12 mouse cellular contexts compared by ENCODE assay signal in genomic region chr6:38337951-38338350, GRCm38 (mm10). TPM values are rescaled to one million over a fixed set of nuclear protein-coding genes. Genes with fewer than 3 reads are reported as not detected.
DNase-seq lines count a peak whose midpoint lies in the region; ATAC-seq lines count a peak whose summit lies in the region.
"Had no signal": no experiment of that assay in that cellular context is flagged by ENCODE, and none has a peak within 500 bp of the region (broad histone marks: within the 10 kb centered on the region; RNA-seq: fewer than 3 reads in every experiment).

No protein-coding gene starts in this region.

- peaks cover 9% of the 10 kb centered on the region for H3K4me1 ChIP-seq in stomach, embryonic 16.5 days (ENCODE audit: control insufficient read depth, insufficient read depth, low read length)
- H3K4me1 ChIP-seq: neural tube, embryonic 13.5 days had no signal

- no peaks in the 10 kb centered on the region for H3K36me3 ChIP-seq in stomach, embryonic 16.5 days (ENCODE audit: control insufficient read depth, insufficient read depth, low read length)
- H3K36me3 ChIP-seq: neural tube, embryonic 13.5 days had no signal

- peak; percentile 46; the same call in 1 of the 2 replicates for ATAC-seq in stomach, embryonic 16.5 days (ENCODE audit: insufficient read depth, low FRiP score)

- no peaks in the 10 kb centered on the region for H3K27me3 ChIP-seq in stomach, embryonic 16.5 days (ENCODE audit: control insufficient read depth, insufficient read depth, low read length)
- H3K27me3 ChIP-seq: heart, embryonic 13.5 days; neural tube, embryonic 13.5 days had no signal

- no peak overlapping the region for H3K4me3 ChIP-seq in stomach, embryonic 16.5 days (replicated peaks; ENCODE audit: low read length)
- H3K4me3 ChIP-seq: erythroblast, embryonic 14.5 days; heart, embryonic 13.5 days; neural tube, embryonic 13.5 days had no signal

- H3K9ac ChIP-seq in stomach, embryonic 16.5 days (ENCODE audit: low read length), result no peak overlapping the region
- H3K9ac ChIP-seq: heart, embryonic 13.5 days; neural tube, embryonic 13.5 days had no signal

- no peak overlapping the region for H3K4me2 ChIP-seq in stomach, embryonic 16.5 days (ENCODE audit: low read depth, low read length)
- H3K4me2 ChIP-seq: neural tube, embryonic 13.5 days had no signal

- no peaks in the 10 kb centered on the region for H3K9me3 ChIP-seq in stomach, embryonic 16.5 days (replicated peaks; ENCODE audit: control insufficient read depth, low read length)
- H3K9me3 ChIP-seq: heart, embryonic 13.5 days; neural tube, embryonic 13.5 days had no signal

- DNase-seq in gastrocnemius, adult 18-20 months (ENCODE audit: low spot score), result peak; percentile 25
- DNase-seq in gastrocnemius, adult 8-10 months (ENCODE audit: low spot score in 2 of 2), result no peak
- peak; percentile 58 for DNase-seq in lung, postnatal 36 days
- no peak for DNase-seq in lung, postnatal 14 days
- peak; percentile 79 for DNase-seq in induced T-regulatory cell, adult 2 months (ENCODE audit: low read depth)
- DNase-seq in urinary bladder, adult 2 months (ENCODE audit: low spot score), result no peak
- DNase-seq in thymus, adult 18-20 months, result no peak
- DNase-seq: cerebellum, adult 8-10 months had no signal

- 56% methylated on average over 6 of the region's 6 CpGs for WGBS in stomach, embryonic 16.5 days

- no peak overlapping the region for H3K27ac ChIP-seq in stomach, embryonic 16.5 days (ENCODE audit: low read length)
- H3K27ac ChIP-seq: heart, embryonic 13.5 days; neural tube, embryonic 13.5 days had no signal

RNA-seq across cellular contexts. Expression of gene Zc3hav1, which starts 16.5 kb away (rescaled TPM):
- 1 to 10 TPM; 6.3 to 7.3 TPM for total RNA-seq in gastrocnemius, adult 18-20 months (2021)
- total RNA-seq in gastrocnemius, adult 8-10 months (2022), result 1 to 10 TPM; 5.4 to 7.5 (median 6.2) TPM
- 10.0 and 12.3 TPM in 2 replicates for polyA plus RNA-seq in stomach, embryonic 16.5 days (2015; fragmentation: Nextera tagmentation; extraction: Ambion mirVana)
- polyA plus RNA-seq in urinary bladder, adult 2 months (2012; rRNA removed), result 24.6 and 31.6 TPM in 2 replicates

RNA-seq across cellular contexts. Expression of gene Zc3hav1l, which starts 38.9 kb away (rescaled TPM):
- total RNA-seq in gastrocnemius, adult 18-20 months (2021), result under 1 TPM; 0.23 to 0.31 TPM
- under 1 TPM; 0.16 to 0.45 (median 0.18) TPM for total RNA-seq in gastrocnemius, adult 8-10 months (2022)
- 6.9 and 7.0 TPM in 2 replicates for polyA plus RNA-seq in stomach, embryonic 16.5 days (2015; fragmentation: Nextera tagmentation; extraction: Ambion mirVana)
- polyA plus RNA-seq in urinary bladder, adult 2 months (2012; rRNA removed), result 6.9 and 7.5 TPM in 2 replicates

RNA-seq across cellular contexts. Expression of gene Ttc26, which starts 43.3 kb away (rescaled TPM):
- total RNA-seq in gastrocnemius, adult 18-20 months (2021), result 1 to 10 TPM in 1 of 2 experiments, under 1 TPM in 1; 0.91 to 1.0 TPM
- 1 to 10 TPM in 2 of 4 experiments, under 1 TPM in 2; 0.48 to 2.7 (median 1.4) TPM for total RNA-seq in gastrocnemius, adult 8-10 months (2022)
- 4.6 and 5.6 TPM in 2 replicates for polyA plus RNA-seq in stomach, embryonic 16.5 days (2015; fragmentation: Nextera tagmentation; extraction: Ambion mirVana)
- 3.6 and 3.9 TPM in 2 replicates for polyA plus RNA-seq in urinary bladder, adult 2 months (2012; rRNA removed)
- polyA plus RNA-seq: erythroblast, embryonic 14.5 days had no signal

Comparison
In these comparisons a context has a peak if more than half of its experiments do, and no peak if none do; other contexts are left out.
1. DNase-seq: peak in gastrocnemius, adult 18-20 months (single experiment), lung, postnatal 36 days (single experiment) and induced T-regulatory cell, adult 2 months (single experiment); none in gastrocnemius, adult 8-10 months (0 of 2), lung, postnatal 14 days (single experiment), urinary bladder, adult 2 months (single experiment) and thymus, adult 18-20 months (0 of 2).